Mouse (Mus musculus): ENCODE data around the gene H2al2c. TPM values are rescaled to one million over a fixed set of nuclear protein-coding genes. Genes with fewer than 3 reads are reported as not detected.

The H2al2c gene
- polyA plus RNA-seq (2012; rRNA removed) = not detected in 2 replicates

GRCm38 (mm10) chrY:2598799-2599198 lies at the start of gene H2al2c:
TSS of gene H2al2c (plus strand) at chrY:2599099.

Other genes starting within 250 kb of the H2al2c start
- gene Sry, start 64.6 kb downstream of the H2al2c start, polyA plus RNA-seq (2012; rRNA removed) = not detected in 2 replicates
- not detected in 2 replicates for gene H2al2b, start 121.6 kb downstream of the H2al2c start, polyA plus RNA-seq (2012; rRNA removed)
- gene Gm4064, start 197.1 kb downstream of the H2al2c start, polyA plus RNA-seq (2012; rRNA removed) = not detected in 2 replicates
- gene Rbmy, start 231.6 kb downstream of the H2al2c start, polyA plus RNA-seq (2012; rRNA removed) = not detected in 2 replicates
- gene Gm10256, start 231.6 kb downstream of the H2al2c start, polyA plus RNA-seq (2012; rRNA removed) = 0.08 TPM in 1 of 2 replicates, not detected in the other

All from central nervous system, embryonic 18 days (tissue).